Mouse (Mus musculus) bone marrow macrophage, adult 2 months (primary cell): ENCODE data around the gene Mecr. TPM values are rescaled to one million over a fixed set of nuclear protein-coding genes. Genes with fewer than 3 reads are reported as not detected.

Source experiments
- H3K27ac ChIP-seq: 2 replicates; pipeline ENCODE4 v1.5.1; 2012; ENCODE audit warnings: low read depth, low read length; ENCODE audit not compliant: insufficient read depth
- H3K4me1 ChIP-seq: 2 replicates; pipeline ENCODE4 v1.6.1; 2012; ENCODE audit warnings: low read length; ENCODE audit not compliant: control insufficient read depth, insufficient read depth
- H3K4me3 ChIP-seq: 2 replicates; pipeline ENCODE4 v1.5.1; 2012; ENCODE audit warnings: mild to moderate bottlenecking, low read length, moderate library complexity; ENCODE audit not compliant: insufficient read depth
- CTCF ChIP-seq: IDR thresholded peaks from 2 replicates; pipeline ENCODE4 v1.5.1; 2012; ENCODE audit warnings: low read depth, mild to moderate bottlenecking, low read length, moderate library complexity
- POLR2A ChIP-seq: IDR thresholded peaks from 2 replicates; pipeline ENCODE4 v1.6.1; 2012; ENCODE audit warnings: mild to moderate bottlenecking, low read depth, low read length, borderline replicate concordance
- polyA plus RNA-seq: library from polyadenylated mRNA; stranded (reverse); fragments of >200 nt; gene quantifications from 2 replicates; pipeline ENCODE4 v1.2.4, GENCODE M21; 2012; ENCODE audit not compliant: missing spikeins, insufficient read depth, insufficient read length

Gene Mecr
- polyA plus RNA-seq, 1 experiment = 17.5 TPM

DNA sequence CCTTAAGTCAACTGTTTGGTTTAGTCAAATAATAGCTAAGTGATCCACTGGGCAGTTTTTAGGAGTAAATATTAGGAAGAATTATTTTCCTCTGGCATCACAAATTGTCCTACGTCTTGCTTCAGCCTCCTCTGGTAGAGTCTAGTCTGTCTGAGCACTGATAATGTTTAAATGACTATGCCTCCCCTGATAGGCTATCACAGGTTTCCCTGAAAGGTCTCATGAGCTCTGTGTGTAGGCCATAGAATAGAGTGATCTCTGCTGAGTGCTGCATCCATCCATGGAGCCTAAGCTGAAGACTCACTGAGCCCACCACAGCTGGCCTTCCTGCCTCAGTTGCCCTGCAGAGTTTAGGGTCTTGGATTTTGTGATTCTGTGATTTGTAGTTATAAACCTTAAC, 45.3 kb downstream of the Mecr start:
- H3K27ac ChIP-seq = no peak overlapping the region
- TF ChIP-seq CTCF (no peak), POLR2A (no peak)
- H3K4me3 ChIP-seq = no peak overlapping the region
- H3K4me1 ChIP-seq = peaks cover 8% of the 10 kb centered on the region

DNA sequence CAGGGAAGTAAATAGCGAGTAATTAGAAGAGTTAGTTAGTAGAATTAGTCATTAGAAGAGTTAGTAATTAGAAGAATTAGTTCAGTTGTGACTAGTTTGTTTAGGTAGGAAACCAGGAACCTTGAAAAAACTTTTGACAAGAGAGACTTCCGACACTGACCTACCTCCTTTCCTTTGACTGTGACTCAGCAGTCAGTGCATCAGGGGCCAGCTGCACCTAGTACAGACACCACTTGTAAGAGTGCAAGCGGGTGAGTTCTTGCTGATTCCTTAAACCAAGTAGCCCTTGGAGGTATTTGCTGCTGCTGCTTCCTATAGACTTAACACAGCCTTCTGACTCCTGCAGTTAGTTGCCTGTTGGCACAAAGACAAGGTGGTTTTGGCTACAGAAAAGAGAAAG, 47.4 kb downstream of the Mecr start:
- Histone ChIP-seq H3K4me3 (no peak overlapping the region), H3K27ac (no peak overlapping the region), H3K4me1 (peaks cover 7% of the 10 kb centered on the region)
- no peak for TF ChIP-seq POLR2A
- TF ChIP-seq CTCF = no peak

DNA sequence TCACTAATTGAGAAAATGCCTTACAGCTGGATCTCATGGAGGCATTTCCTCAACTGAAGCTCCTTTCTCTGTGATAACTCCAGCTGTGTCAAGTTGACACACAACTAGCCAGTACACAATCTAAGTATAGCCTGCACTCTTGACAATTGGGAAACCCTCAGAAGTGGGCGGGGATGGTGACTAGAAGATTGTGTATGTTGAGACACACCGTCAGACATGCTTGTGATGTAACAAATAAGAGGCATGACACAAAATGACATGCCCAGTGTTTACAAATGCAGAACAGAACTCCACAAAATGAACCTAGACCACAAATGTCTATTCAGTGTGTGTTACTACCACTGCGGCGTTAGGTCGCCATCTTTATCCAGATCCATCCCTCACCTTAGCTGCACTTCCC, 53.8 kb downstream of the Mecr start:
- H3K4me1 ChIP-seq = no peaks in the 10 kb centered on the region
- TF ChIP-seq POLR2A (no peak), CTCF (no peak)
- H3K4me3 ChIP-seq = no peak overlapping the region
- no peak overlapping the region for H3K27ac ChIP-seq

GRCm38 (mm10) chr4:131897787-131898186, 54.5 kb downstream of the Mecr start:
- Histone ChIP-seq H3K27ac (no peak overlapping the region), H3K4me1 (no peaks in the 10 kb centered on the region), H3K4me3 (no peak overlapping the region)
- TF ChIP-seq POLR2A = no peak
- no peak for TF ChIP-seq CTCF

DNA sequence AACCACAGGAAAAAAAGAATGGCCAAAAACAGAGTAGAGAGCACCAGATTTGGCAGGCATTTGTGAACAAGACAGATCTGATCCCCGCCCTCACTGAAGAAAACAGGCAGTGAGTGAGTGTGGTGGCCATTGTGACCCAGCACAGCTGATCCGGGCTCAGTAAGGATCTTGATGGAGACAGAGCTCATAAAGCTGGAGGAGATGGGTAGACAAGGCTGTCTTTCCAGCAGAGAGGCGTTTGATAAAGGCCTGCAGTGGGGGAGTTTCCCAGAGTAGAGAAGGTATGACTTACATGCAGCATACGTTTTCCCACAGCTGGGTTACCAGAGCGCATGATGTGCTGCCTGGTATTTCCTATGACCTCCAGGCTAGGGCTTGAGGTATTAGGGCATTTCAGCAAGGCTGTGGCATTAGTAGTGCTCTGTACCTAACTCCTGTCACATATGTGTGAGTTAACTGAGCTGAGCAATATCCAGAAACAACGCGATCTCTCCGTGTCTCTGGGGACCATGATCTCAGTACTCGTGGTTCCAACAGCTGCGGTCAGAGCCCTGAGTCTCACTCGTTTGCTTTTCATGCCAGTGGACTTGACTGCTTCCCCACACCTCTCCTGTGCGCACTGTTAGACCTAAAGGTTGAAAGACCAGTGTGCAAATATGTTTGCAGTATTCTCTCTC, 55.4 kb downstream of the Mecr start:
- Histone ChIP-seq H3K27ac (no peak overlapping the region), H3K4me3 (no peak overlapping the region), H3K4me1 (no peaks in the 10 kb centered on the region)
- TF ChIP-seq CTCF = no peak
- no peak for TF ChIP-seq POLR2A

DNA sequence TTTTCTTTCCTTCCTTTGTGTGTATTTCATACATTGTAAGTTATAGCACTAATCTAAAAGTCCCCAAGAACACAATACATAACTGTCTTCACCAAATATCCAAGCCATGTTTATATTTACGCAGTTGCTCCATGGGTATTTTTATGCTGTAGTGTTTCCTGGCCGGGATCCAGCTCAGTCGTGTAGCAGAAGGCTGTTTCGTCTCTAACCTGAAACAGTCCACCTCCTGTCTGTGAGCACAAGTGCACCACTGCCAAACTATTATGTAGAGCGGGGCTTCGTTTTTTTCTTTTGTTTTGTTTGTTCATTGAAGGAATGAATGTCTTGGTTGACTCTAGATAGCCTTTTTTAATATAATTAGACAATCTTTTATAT, 55.9 kb downstream of the Mecr start:
- Histone ChIP-seq H3K27ac (no peak overlapping the region), H3K4me1 (no peaks in the 10 kb centered on the region), H3K4me3 (no peak overlapping the region)
- no peak for TF ChIP-seq POLR2A
- no peak for TF ChIP-seq CTCF

DNA sequence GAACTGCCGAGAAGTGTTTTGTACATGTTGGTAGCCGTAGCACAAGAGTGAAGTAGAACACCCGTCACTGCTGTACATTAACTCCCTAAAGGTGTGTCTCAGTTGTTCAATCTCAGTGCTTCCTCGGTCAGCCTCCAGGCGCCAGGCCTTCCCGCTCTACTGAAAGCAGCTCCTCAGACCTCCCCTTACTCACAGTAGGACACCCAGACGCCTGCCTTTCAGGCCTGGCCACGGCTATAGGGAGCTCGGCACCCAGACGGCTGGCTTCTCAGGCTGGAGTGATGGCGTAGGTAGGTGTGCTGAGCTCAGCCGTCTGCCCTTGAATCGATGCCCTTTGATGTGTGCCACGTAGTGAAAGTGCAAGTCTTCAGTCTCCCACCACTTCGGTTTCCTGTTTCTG, 57.8 kb downstream of the Mecr start:
- TF ChIP-seq CTCF (no peak), POLR2A (no peak)
- Histone ChIP-seq H3K27ac (no peak overlapping the region), H3K4me3 (no peak overlapping the region), H3K4me1 (0 out of 2 replicates have a peak, but pooled peaks cover 2% of the 10 kb centered on the region)

DNA sequence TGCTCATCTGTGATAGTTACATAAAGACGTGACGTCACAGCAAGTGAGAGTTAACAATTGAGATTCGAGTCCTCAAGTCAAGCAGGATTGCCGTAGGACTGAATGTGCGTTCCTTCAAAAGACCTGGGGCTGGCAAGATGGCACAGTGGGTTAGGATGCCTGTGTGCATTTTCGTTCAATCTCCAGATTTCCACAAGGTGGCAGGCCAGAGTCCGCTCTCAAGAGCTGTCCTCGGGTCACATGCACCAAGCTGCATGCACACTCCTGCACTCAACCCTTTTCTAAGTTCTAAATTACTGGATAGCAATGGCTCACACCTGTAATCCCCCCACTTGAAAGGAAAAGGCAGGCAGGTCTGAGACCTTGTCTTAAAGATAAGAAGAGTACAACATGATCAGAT, 61.2 kb downstream of the Mecr start:
- Histone ChIP-seq H3K4me3 (no peak overlapping the region), H3K4me1 (peaks cover 2% of the 10 kb centered on the region; the same call in 1 of the 2 replicates), H3K27ac (no peak overlapping the region)
- TF ChIP-seq POLR2A (no peak), CTCF (no peak)

- H3K4me1 ChIP-seq = peaks cover 14% of the 10 kb centered on the region
- TF ChIP-seq CTCF (no peak), POLR2A (no peak)
- no peak overlapping the region for H3K4me3 ChIP-seq
- H3K27ac ChIP-seq = no peak overlapping the region
Measured at GRCm38 (mm10) chr4:131906423-131906822, 63.2 kb downstream of the Mecr start.

DNA sequence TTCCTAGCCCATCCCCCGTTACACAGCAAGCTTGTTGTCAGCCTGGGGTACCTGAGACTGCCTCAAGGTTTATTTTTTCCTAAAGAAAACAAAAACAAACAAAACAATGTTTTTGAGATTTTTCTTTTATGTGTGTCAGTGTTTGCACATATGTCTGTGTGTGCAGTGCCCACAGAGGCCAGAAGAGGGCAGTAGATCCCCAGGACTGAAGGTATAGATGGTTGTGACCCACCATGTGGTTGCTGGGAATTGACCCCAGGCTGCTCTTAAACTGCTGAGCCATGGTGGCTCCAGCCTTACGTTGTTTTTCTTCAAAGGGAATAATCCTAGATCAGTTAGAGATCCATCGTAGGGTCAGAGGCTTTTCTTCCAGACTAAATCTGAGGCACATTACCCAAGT, 64.6 kb downstream of the Mecr start:
- no peak overlapping the region for H3K27ac ChIP-seq
- H3K4me3 ChIP-seq = no peak overlapping the region
- TF ChIP-seq POLR2A (no peak), CTCF (no peak)
- H3K4me1 ChIP-seq = peaks cover 14% of the 10 kb centered on the region
